ENCODE assay signal across 7 mouse cellular contexts in genomic region chr12:110590804-110591259, GRCm38 (mm10). TPM values are rescaled to one million over a fixed set of nuclear protein-coding genes. Genes with fewer than 3 reads are reported as not detected.
A peak's percentile ranks its signal among the peaks of the same experiment; 100 is the strongest.
DNase-seq lines count a peak whose midpoint lies in the region; ATAC-seq lines count a peak whose summit lies in the region.

No protein-coding gene starts in this region.

- H3K4me3 ChIP-seq in forebrain, embryonic 11.5 days (ENCODE audit: low read depth, low read length), result peak overlapping the region; percentile 82
- H3K4me3 ChIP-seq in liver, embryonic 11.5 days (ENCODE audit: low read depth, low read length), result peak overlapping the region; percentile 72
- H3K4me3 ChIP-seq in stomach, embryonic 16.5 days (replicated peaks; ENCODE audit: low read length), result peak overlapping the region; percentile 83

- H3K27me3 ChIP-seq in forebrain, embryonic 11.5 days (ENCODE audit: control insufficient read depth, insufficient read depth, low read length), result no peaks in the 10 kb centered on the region
- H3K27me3 ChIP-seq in liver, embryonic 11.5 days (replicated peaks; ENCODE audit: control insufficient read depth, insufficient read depth, low read length), result no peaks in the 10 kb centered on the region
- no peaks in the 10 kb centered on the region for H3K27me3 ChIP-seq in stomach, embryonic 16.5 days (ENCODE audit: control insufficient read depth, insufficient read depth, low read length)

- peaks cover 5% of the 10 kb centered on the region; the same call in 1 of the 2 replicates for H3K4me1 ChIP-seq in forebrain, embryonic 11.5 days (replicated peaks; ENCODE audit: control insufficient read depth, insufficient read depth, low read length)
- peaks cover 7% of the 10 kb centered on the region for H3K4me1 ChIP-seq in liver, embryonic 11.5 days (replicated peaks; ENCODE audit: control insufficient read depth, insufficient read depth, low read length)
- peaks cover 13% of the 10 kb centered on the region for H3K4me1 ChIP-seq in stomach, embryonic 16.5 days (ENCODE audit: control insufficient read depth, insufficient read depth, low read length)

- no peaks in the 10 kb centered on the region for H3K9me3 ChIP-seq in forebrain, embryonic 11.5 days (ENCODE audit: control insufficient read depth, low read length)
- no peaks in the 10 kb centered on the region for H3K9me3 ChIP-seq in liver, embryonic 11.5 days (ENCODE audit: control insufficient read depth, low read length)
- H3K9me3 ChIP-seq in stomach, embryonic 16.5 days (replicated peaks; ENCODE audit: control insufficient read depth, low read length), result no peaks in the 10 kb centered on the region

- no peaks in the 10 kb centered on the region for H3K36me3 ChIP-seq in forebrain, embryonic 11.5 days (ENCODE audit: control insufficient read depth, insufficient read depth, low read length)
- no peaks in the 10 kb centered on the region for H3K36me3 ChIP-seq in liver, embryonic 11.5 days (ENCODE audit: control insufficient read depth, insufficient read depth, low read length)
- H3K36me3 ChIP-seq in stomach, embryonic 16.5 days (ENCODE audit: control insufficient read depth, insufficient read depth, low read length), result no peaks in the 10 kb centered on the region

- 3% methylated on average over 15 of the region's 15 CpGs for WGBS in forebrain, embryonic 11.5 days
- under 1% methylated on average over 15 of the region's 15 CpGs for WGBS in liver, embryonic 11.5 days
- 1% methylated on average over 15 of the region's 15 CpGs for WGBS in stomach, embryonic 16.5 days

- ATAC-seq in forebrain, embryonic 11.5 days (replicated peaks; ENCODE audit: low FRiP score), result no peak; the same call in none of the 2 replicates
- peak; percentile 22 for ATAC-seq in liver, embryonic 11.5 days (replicated peaks; ENCODE audit: low FRiP score)
- no peak for ATAC-seq in stomach, embryonic 16.5 days (ENCODE audit: insufficient read depth, low FRiP score)

- peak overlapping the region; percentile 75 for H3K27ac ChIP-seq in forebrain, embryonic 11.5 days (ENCODE audit: low read depth, low read length)
- H3K27ac ChIP-seq in liver, embryonic 11.5 days (ENCODE audit: low read depth, low read length), result peak overlapping the region; percentile 68
- H3K27ac ChIP-seq in stomach, embryonic 16.5 days (ENCODE audit: low read length), result peak overlapping the region; percentile 96

- DNase-seq in retina, embryonic 14.5 days (ENCODE audit: low spot score), result peak; percentile 3
- DNase-seq in retina, postnatal 1 day, result no peak
- no peak for DNase-seq in forebrain, embryonic 11.5 days (ENCODE audit: low spot score)
- DNase-seq in liver, embryonic 11.5 days (ENCODE audit: low spot score), result no peak
- DNase-seq in embryo, embryonic 11 days, result no peak
- no peak for DNase-seq in gastrocnemius, adult 8-10 months (ENCODE audit: low spot score in 2 of 2)

- peak overlapping the region; percentile 89 for H3K9ac ChIP-seq in forebrain, embryonic 11.5 days (ENCODE audit: low read length)
- H3K9ac ChIP-seq in liver, embryonic 11.5 days (ENCODE audit: low read depth, low read length), result peak overlapping the region; percentile 77
- H3K9ac ChIP-seq in stomach, embryonic 16.5 days (ENCODE audit: low read length), result peak overlapping the region; percentile 90

- peak overlapping the region; percentile 98 for H3K4me2 ChIP-seq in forebrain, embryonic 11.5 days (ENCODE audit: low read depth, low read length, severe bottlenecking)
- peak overlapping the region; percentile 90 for H3K4me2 ChIP-seq in liver, embryonic 11.5 days
- peak overlapping the region; percentile 93 for H3K4me2 ChIP-seq in stomach, embryonic 16.5 days (ENCODE audit: low read depth, low read length)

RNA-seq across cellular contexts. Expression of gene Dync1h1, which starts 10.4 kb away (rescaled TPM):
- 90.8 and 96.9 TPM in 2 replicates for polyA plus RNA-seq in forebrain, embryonic 11.5 days (2014; fragmentation: Nextera tagmentation; extraction: Ambion mirVana)
- polyA plus RNA-seq in liver, embryonic 11.5 days (2014; fragmentation: Nextera tagmentation; extraction: Ambion mirVana), result 36.0 and 38.9 TPM in 2 replicates
- 42.0 and 44.5 TPM in 2 replicates for polyA plus RNA-seq in stomach, embryonic 16.5 days (2015; fragmentation: Nextera tagmentation; extraction: Ambion mirVana)
- total RNA-seq in gastrocnemius, adult 8-10 months (2022), result 10 to 100 TPM; 68.4 to 93.0 (median 74.2) TPM
